Mouse (Mus musculus) embryonic facial prominence, embryonic 10.5 days (tissue): ENCODE results near the gene Clcn2. TPM values are rescaled to one million over a fixed set of nuclear protein-coding genes. Genes with fewer than 3 reads are reported as not detected.

Source experiments
- DNase-seq: peaks from one replicate; pipeline ENCODE4 v3.0.0-alpha.2; 2017; ENCODE audit warnings: low spot score
- H3K27ac ChIP-seq: fragments of 300-500 bp; sonication (generic); replicated peaks from 2 replicates; pipeline ENCODE4 v1.5.1; 2016; ENCODE audit warnings: mild to moderate bottlenecking
- H3K27me3 ChIP-seq: fragments of 300-500 bp; sonication (generic); replicated peaks from 2 replicates; pipeline ENCODE4 v1.6.1; 2016; ENCODE audit warnings: low read depth, mild to moderate bottlenecking; ENCODE audit not compliant: poor library complexity, severe bottlenecking
- H3K36me3 ChIP-seq: fragments of 300-500 bp; sonication (generic); replicated peaks from 2 replicates; pipeline ENCODE4 v1.6.1; 2016; ENCODE audit warnings: mild to moderate bottlenecking, moderate library complexity
- H3K4me1 ChIP-seq: fragments of 300-500 bp; sonication (generic); 2 replicates; pipeline ENCODE4 v1.6.1; 2016
- H3K4me3 ChIP-seq: fragments of 300-500 bp; sonication (generic); 2 replicates; pipeline ENCODE4 v1.5.1; 2016; ENCODE audit warnings: mild to moderate bottlenecking, moderate library complexity
- H3K9me3 ChIP-seq: fragments of 300-500 bp; sonication (generic); 2 replicates; pipeline ENCODE4 v1.6.1; 2016; ENCODE audit warnings: mild to moderate bottlenecking
- WGBS: fragments of 180-500 bp; shearing (Covaris S2); methylation state at CpG from one replicate; pipeline ENCODE4 v1.1.7; 2016; 5-methylcytosine and 5-hydroxymethylcytosine counted together
- polyA plus RNA-seq: library from polyadenylated mRNA; unstranded; fragments of >200 nt; fragmentation: Nextera tagmentation; extraction: Ambion mirVana; gene quantifications from 2 replicates; pipeline ENCODE4 v1.2.1, GENCODE M21; 2016

Gene Clcn2
- polyA plus RNA-seq, 1 experiment from 2014 or later = 15.9 TPM

GRCm38 (mm10) chr16:20732925-20733730 is 15.6 kb upstream of the Clcn2 start, which contains the start of gene Chrd:
Gene Chrd (plus strand): TSS chr16:20733127.
- H3K9me3 ChIP-seq = no peaks in the 10 kb centered on the region
- H3K27ac ChIP-seq = peak within 1 kb of the TSS; percentile 91
- under 1% methylated on average over 69 of the region's 70 CpGs for WGBS
- H3K4me3 ChIP-seq = peak within 1 kb of the TSS; percentile 76
- peaks cover 41% of the 10 kb centered on the region for H3K4me1 ChIP-seq
- H3K36me3 ChIP-seq = no peaks in the 10 kb centered on the region
- DNase-seq = peak; percentile 86
- H3K27me3 ChIP-seq = peaks cover 74% of the 10 kb centered on the region

GRCm38 (mm10) chr16:20732251-20732924 is 14.8 kb upstream of the Clcn2 start:
- peaks cover 41% of the 10 kb centered on the region for H3K4me1 ChIP-seq
- peaks cover 69% of the 10 kb centered on the region for H3K27me3 ChIP-seq
- peak; percentile 76 for DNase-seq
- no peaks in the 10 kb centered on the region for H3K36me3 ChIP-seq
- H3K9me3 ChIP-seq = no peaks in the 10 kb centered on the region
- WGBS = under 1% methylated on average over 30 of the region's 30 CpGs
- H3K4me3 ChIP-seq = peak overlapping the region; percentile 76
- H3K27ac ChIP-seq = peak overlapping the region; percentile 91

GRCm38 (mm10) chr16:20731688-20732087 is 14.1 kb upstream of the Clcn2 start:
- WGBS = 69% methylated on average over 5 of the region's 5 CpGs
- Histone ChIP-seq H3K36me3 (no peaks in the 10 kb centered on the region), H3K4me1 (peaks cover 41% of the 10 kb centered on the region), H3K4me3 (peak overlapping the region; percentile 76; the same call in 1 of the 2 replicates), H3K27ac (peak overlapping the region; percentile 91; the same call in 1 of the 2 replicates), H3K9me3 (no peaks in the 10 kb centered on the region), H3K27me3 (peaks cover 62% of the 10 kb centered on the region)
- no peak for DNase-seq

DNA sequence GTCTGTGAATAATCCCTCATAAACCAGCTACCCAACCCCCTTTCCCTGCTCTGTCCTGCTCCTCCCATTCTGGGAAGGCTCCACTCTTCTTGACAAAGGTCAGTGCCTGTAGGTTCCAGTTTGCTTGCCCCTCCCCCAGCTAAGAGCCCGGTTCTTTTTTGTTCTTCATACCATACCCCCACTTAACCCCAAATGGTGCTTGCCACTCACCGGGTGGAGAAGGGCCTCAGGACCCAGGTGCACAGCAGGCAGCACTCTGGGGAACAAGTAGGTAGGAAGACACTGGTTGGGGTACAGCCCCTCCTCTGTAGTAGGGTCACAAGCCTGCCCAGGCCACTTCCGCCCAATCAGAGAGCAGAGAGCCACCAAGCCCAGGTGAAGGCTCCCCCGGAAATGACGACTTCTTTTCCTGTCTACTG is 12.8 kb upstream of the Clcn2 start:
- DNase-seq = no peak

DNA sequence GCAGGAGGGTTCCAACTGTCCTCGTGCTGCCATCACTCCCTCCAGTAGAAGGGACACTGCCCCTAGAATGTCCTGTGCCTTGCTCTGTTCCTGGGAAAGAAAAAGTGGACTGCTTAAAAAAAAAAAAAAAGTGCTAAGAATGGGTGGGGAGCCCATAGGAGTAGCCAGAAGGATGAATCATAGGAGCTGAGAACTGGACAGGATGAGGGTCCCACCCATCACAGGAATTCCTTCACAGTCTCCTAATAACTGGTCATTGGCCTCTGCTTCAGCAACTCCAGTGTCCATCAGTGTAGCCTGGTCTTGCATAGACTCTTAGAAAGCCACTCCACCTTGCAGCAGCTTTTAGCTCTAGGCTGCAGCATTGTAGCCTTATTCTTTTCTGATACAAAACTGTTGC is 8.8 kb upstream of the Clcn2 start:
- Histone ChIP-seq H3K36me3 (peaks cover 14% of the 10 kb centered on the region), H3K27me3 (peaks cover 14% of the 10 kb centered on the region), H3K9me3 (no peaks in the 10 kb centered on the region), H3K27ac (no peak overlapping the region), H3K4me1 (peaks cover 24% of the 10 kb centered on the region), H3K4me3 (no peak overlapping the region)
- DNase-seq = no peak
- WGBS = 87% methylated on average over 1 of the region's 1 CpGs

More for the DNA sequence above, 12.8 kb upstream of the Clcn2 start:
- H3K27me3 ChIP-seq = peaks cover 48% of the 10 kb centered on the region
- 35% methylated on average over 5 of the region's 5 CpGs for WGBS
- H3K36me3 ChIP-seq = no peaks in the 10 kb centered on the region
- peak overlapping the region; percentile 9; the same call in 1 of the 2 replicates for H3K4me3 ChIP-seq
- peaks cover 41% of the 10 kb centered on the region for H3K4me1 ChIP-seq
- H3K27ac ChIP-seq = no peak overlapping the region; the same call in 1 of the 2 replicates
- H3K9me3 ChIP-seq = no peaks in the 10 kb centered on the region

- WGBS = 84% methylated on average over 4 of the region's 4 CpGs
- DNase-seq = no peak
- peaks cover 20% of the 10 kb centered on the region for H3K36me3 ChIP-seq
- peaks cover 13% of the 10 kb centered on the region for H3K27me3 ChIP-seq
- no peak overlapping the region for H3K27ac ChIP-seq
- peaks cover 24% of the 10 kb centered on the region for H3K4me1 ChIP-seq
- H3K9me3 ChIP-seq = no peaks in the 10 kb centered on the region
- no peak overlapping the region for H3K4me3 ChIP-seq
Observed at GRCm38 (mm10) chr16:20725750-20726149, 8.2 kb upstream of the Clcn2 start.

- Histone ChIP-seq H3K4me3 (no peak overlapping the region), H3K36me3 (peaks cover 24% of the 10 kb centered on the region)
- 80% methylated on average over 7 of the region's 7 CpGs for WGBS
Observed at GRCm38 (mm10) chr16:20725321-20725720, 7.8 kb upstream of the Clcn2 start.

GRCm38 (mm10) chr16:20724338-20724748 is 6.8 kb upstream of the Clcn2 start:
- Histone ChIP-seq H3K9me3 (no peaks in the 10 kb centered on the region), H3K4me1 (peaks cover 12% of the 10 kb centered on the region), H3K27ac (no peak overlapping the region), H3K4me3 (no peak overlapping the region), H3K27me3 (no peaks in the 10 kb centered on the region), H3K36me3 (peaks cover 34% of the 10 kb centered on the region)
- 34% methylated on average over 5 of the region's 5 CpGs for WGBS
- peak; percentile 80 for DNase-seq

More at GRCm38 (mm10) chr16:20725321-20725720, 7.8 kb upstream of the Clcn2 start:
- no peak overlapping the region for H3K27ac ChIP-seq
- H3K9me3 ChIP-seq = no peaks in the 10 kb centered on the region
- peaks cover 9% of the 10 kb centered on the region; the same call in 1 of the 2 replicates for H3K27me3 ChIP-seq
- no peak for DNase-seq
- H3K4me1 ChIP-seq = peaks cover 20% of the 10 kb centered on the region

DNA sequence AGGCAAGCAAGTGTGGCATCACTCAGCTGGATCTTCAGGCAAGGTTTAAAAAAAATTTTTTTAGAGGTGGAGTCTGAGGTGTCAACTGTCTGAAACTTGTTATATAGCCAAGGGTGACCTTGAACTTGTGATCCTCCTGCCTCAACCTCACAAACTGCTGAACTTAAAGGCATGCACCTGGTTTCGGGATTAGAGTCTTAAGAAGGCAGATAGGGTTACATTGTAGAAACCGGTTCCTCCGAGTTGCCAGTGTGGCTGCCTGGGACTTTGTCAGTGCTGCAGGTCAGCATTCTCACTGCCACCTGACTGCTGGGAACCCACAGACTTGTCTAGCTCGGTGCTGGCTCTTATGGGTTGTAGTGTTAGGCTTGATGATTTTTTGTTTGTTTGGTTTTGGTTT is 5.7 kb upstream of the Clcn2 start:
- Histone ChIP-seq H3K27ac (no peak overlapping the region), H3K36me3 (peaks cover 34% of the 10 kb centered on the region), H3K27me3 (no peaks in the 10 kb centered on the region), H3K4me3 (no peak overlapping the region), H3K4me1 (peaks cover 19% of the 10 kb centered on the region), H3K9me3 (no peaks in the 10 kb centered on the region)
- WGBS = 55% methylated on average over 4 of the region's 4 CpGs
- no peak for DNase-seq

DNA sequence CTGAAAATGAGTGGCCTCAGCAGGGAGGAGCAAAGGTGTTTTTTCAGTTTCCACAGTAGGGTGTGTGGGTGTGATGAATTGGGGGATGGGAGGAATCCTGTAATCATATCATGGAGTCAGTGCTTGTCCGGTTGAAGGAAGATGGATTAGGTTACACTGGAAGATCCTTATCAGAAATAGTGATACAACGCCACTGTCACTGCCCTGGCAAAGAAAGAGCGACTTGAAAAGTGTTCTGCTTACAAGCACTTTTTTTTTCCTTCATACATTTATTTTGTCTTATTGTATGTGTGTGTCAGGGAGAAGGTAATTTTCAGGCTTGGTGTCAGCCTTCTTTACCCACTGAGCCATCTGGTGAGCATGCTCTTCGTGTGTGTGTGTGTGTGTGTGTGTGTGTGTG is 5.2 kb upstream of the Clcn2 start:
- 72% methylated on average over 4 of the region's 4 CpGs for WGBS
- no peaks in the 10 kb centered on the region for H3K27me3 ChIP-seq

GRCm38 (mm10) chr16:20721808-20722207 is 4.3 kb upstream of the Clcn2 start:
- 90% methylated on average over 10 of the region's 10 CpGs for WGBS
- Histone ChIP-seq H3K36me3 (peaks cover 34% of the 10 kb centered on the region), H3K4me3 (no peak overlapping the region), H3K27me3 (no peaks in the 10 kb centered on the region), H3K27ac (no peak overlapping the region), H3K4me1 (peaks cover 28% of the 10 kb centered on the region), H3K9me3 (no peaks in the 10 kb centered on the region)
- DNase-seq = no peak

More for the DNA sequence above, 5.2 kb upstream of the Clcn2 start:
- no peak for DNase-seq
- H3K4me3 ChIP-seq = no peak overlapping the region
- H3K36me3 ChIP-seq = peaks cover 34% of the 10 kb centered on the region
- no peaks in the 10 kb centered on the region for H3K9me3 ChIP-seq
- H3K4me1 ChIP-seq = peaks cover 20% of the 10 kb centered on the region
- H3K27ac ChIP-seq = no peak overlapping the region

DNA sequence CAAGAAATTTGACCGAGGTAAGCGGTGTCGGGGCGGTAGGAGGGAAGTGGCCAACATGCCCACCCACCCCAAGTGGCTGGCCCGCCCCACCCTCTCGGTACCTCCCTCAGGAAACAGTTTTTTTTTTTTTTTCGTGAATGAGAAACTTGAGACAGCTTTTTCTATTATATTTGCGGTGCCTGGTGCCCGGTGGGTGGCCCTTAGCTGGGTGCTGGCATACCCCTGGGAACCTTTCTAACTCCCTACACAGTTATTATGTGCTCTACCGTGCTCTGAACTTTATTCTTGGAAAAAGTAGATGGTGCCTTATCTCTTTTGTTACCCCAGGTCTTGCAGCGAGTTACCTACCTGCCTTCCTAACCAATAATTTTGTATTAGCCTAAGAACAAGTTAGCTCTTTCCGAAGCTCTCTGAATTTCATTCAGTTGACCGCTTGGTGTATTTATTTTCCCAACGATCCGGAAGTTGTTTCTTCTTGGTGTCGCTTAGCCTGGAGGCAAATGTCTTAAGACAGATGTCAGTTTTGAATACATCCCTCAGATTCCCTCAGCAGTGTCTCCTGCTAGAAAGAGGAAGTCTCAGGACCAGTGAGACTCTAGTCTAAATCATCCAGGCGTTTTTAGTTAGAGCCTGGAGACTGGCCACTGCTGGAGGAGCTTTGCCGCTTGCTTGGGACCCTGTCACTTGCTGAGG is 578 bp upstream of the Clcn2 start:
- Histone ChIP-seq H3K27me3 (no peaks in the 10 kb centered on the region; the same call in 1 of the 2 replicates), H3K9me3 (no peaks in the 10 kb centered on the region), H3K36me3 (peaks cover 39% of the 10 kb centered on the region), H3K4me3 (peak overlapping the region; percentile 77), H3K27ac (peak overlapping the region; percentile 93), H3K4me1 (peaks cover 50% of the 10 kb centered on the region)
- 2% methylated on average over 18 of the region's 18 CpGs for WGBS
- no peak for DNase-seq
